Mouse (Mus musculus) kidney, postnatal 10 days (tissue): ENCODE results near the gene Gm3233.
"Not testable (repeated sequence)": the region's sequence is repeated elsewhere in the genome, so short reads cannot be mapped to it uniquely, and the experiment has no call there.

Experiments used
- DNase-seq: peaks from one replicate; pipeline ENCODE4 v3.0.0; 2021; ENCODE audit warnings: mixed read lengths

Gene Gm3233

DNA sequence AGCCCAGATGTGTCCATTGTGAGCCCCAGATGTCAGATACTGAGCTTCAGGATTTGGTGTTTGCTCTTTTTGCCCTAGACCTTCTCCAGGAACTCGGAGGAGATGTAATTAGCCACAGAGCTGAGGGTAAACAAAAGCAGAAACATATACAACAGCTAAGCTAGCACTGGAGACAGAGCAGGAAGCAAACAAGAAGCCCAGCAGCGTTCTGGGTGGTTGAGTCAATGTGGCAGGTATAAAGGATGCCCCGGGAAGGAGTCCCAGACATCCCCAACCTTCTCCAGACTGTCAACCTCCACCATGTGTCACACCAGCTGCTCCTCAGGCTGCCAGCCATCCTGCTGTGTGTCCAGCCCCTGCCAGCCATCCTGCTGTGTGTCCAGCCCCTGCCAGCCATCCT, 33.3 kb downstream of the Gm3233 start, which contains the start of gene Gm10100:
Gm10100 (plus strand) TSS at position 301 of the 400 bp plus-strand sequence.
- no peak for DNase-seq

DNA sequence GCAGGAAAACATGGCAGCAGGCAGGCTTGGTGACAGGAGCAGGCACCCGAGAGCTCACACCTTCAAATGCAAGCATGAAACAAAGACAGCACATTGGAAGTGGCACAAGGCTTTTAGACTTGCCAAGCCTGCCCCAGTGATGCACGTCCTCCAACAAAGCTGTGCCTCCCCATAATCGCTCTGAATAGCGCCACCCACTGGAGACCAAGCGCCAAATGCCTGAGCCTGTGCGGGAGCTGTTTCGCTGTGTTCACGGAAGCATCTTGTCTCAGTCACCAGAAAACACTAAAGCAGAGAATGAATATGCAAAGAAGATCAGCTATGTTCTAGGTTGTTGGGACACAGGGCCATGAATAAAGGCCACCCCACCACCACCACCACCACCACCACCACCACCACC, 34.6 kb downstream of the Gm3233 start:
- no peak for DNase-seq

DNA sequence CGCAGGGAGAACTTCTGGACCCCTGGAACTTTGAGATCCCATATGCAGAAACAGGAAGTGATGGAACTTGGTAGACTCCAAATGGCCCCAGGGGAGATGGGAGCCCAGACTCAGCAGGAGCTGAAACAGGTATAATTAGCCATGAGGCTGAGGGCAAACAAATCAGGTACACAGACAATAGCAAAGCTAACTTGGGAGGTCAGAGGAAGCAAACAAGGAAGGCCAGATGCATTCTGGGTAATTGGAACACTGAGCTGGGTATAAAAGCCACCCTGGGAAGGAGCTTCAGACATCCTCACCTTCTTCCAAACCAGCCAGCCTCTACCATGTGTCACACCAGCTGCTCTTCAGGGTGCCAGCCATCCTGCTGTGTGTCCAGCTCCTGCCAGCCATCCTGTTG, 39.2 kb downstream of the Gm3233 start, which contains the start of gene Krtap12-1:
Krtap12-1 (plus strand) TSS at position 301 of the 400 bp plus-strand sequence.
- DNase-seq: not testable (repeated sequence)

DNA sequence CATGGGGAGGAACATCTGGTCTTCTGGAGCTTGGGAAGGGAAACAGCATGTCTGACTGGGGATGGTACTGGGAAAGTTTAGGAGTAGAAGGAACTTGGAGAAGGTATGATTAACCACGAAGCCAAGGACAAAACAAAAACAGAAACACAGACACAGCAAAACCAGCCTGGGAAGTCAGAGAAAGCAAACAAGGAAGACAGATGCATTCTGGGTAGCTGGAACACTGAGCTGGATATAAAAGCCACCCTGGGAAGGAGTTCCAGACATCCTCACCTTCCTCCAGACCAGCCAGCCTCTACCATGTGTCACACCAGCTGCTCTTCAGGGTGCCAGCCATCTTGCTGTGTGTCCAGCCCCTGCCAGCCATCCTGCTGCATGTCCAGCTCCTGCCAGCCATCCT, 44.0 kb downstream of the Gm3233 start, which contains the start of gene Gm10142:
Gm10142 (plus strand) TSS at position 301 of the 400 bp plus-strand sequence.
- no peak for DNase-seq

DNA sequence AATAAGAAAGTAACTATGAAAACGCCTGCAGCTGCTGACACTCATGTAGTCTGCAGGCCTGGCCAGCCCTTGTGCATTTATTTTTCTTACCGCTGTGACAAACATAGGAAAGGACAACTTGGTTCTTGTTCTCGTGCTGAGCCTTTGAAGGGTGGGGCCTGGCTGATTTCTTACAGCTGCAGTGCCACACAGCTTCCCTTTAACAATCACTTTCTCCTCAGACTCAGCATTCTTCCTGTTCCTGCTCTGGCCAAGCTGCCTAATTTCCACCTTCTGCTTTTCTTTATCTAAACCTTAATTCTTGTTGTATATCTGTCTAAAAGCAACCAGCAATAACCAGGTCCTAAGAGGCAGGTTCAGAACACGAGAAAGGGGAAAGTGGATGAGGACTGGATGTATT, 45.7 kb downstream of the Gm3233 start:
- DNase-seq: no peak

DNA sequence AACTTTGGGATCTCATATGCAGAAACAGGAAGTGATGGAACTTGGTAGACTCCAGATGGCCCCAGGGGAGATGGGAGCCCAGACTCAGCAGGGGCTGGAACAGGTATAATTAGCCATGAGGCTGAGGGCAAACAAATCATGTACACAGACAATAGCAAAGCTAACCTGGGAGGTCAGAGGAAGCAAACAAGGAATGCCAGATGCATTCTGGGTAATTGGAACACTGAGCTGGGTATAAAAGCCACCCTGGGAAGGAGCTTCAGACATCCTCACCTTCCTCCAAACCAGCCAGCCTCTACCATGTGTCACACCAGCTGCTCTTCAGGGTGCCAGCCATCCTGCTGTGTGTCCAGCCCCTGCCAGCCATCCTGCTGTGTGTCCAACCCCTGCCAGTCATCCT, 48.3 kb downstream of the Gm3233 start, which contains the start of gene Gm10024:
Gm10024 (plus strand) TSS at position 301 of the 400 bp plus-strand sequence.
- not testable (repeated sequence) for DNase-seq

DNA sequence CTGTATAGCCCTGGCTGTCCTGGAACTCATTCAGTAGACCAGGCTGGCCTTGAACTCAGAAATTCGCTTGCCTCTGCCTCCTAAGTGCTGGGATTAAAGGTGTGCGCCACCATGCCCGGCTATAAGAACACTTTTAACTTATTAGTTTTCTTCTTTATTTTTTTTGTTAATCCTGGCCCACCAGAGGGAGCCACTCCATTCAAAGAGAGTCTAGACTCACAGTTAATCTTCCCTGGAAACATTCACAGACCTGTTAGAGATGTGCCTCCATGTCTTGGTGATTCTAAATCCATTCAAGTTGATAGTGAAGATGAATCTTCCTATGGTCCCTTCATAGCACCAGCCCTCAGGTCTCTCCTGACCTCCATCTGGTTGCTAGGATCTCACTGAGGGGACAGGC, 49.7 kb downstream of the Gm3233 start:
- no peak for DNase-seq
